ENCODE assay signal across 9 mouse cellular contexts in the genomic region with DNA sequence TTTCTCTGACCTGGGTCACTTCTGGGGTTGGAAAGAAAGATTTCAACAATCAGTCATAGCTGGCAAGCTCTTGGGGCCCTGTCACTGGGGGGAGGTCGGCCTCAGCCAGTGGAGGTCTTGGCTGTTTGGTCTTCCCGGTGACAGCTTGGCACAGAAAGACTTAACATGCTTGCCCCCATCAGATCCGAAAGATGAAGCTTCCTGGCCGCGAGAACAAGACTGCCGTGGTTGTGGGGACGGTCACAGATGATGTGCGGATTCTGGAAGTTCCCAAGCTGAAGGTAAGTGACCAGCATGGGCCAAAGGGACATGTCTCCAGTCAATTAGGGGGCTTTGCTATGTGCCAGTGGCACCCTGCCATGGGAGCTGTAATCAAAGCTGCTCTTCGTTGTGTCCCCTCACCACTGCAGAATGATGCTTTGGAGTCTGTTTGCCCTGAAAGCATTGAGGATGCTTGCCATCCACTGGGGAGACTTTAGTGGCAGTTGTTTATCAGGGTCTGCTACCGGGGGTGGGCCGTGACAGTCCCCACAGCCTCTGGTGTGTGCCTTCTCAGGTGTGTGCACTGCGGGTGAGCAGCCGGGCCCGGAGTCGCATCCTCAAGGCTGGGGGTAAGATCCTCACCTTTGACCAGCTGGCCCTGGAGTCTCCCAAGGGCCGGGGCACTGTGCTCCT. TPM values are rescaled to one million over a fixed set of nuclear protein-coding genes. Genes with fewer than 3 reads are reported as not detected.
A peak's percentile ranks its signal among the peaks of the same experiment; 100 is the strongest.
DNase-seq lines count a peak whose midpoint lies in the region; ATAC-seq and TF ChIP-seq lines count a peak whose summit lies in the region.
"Had no signal": no experiment of that assay in that cellular context is flagged by ENCODE, and none has a peak within 500 bp of the region (broad histone marks: within the 10 kb centered on the region; RNA-seq: fewer than 3 reads in every experiment).

No protein-coding gene starts in this region.

- TF ChIP-seq EP300 in MEL (IDR thresholded peaks at IDR 0.05; ENCODE audit: low read depth in 1 of 2, low read length in 2 of 2): no peak

- no peak for TF ChIP-seq RAD21 in MEL (IDR thresholded peaks at IDR 0.05; ENCODE audit: low read depth, low read length)

- H3K27me3 ChIP-seq in kidney, embryonic 14.5 days (ENCODE audit: control insufficient read depth, insufficient read depth, low read length): no peaks in the 10 kb centered on the region
- H3K27me3 ChIP-seq in MEL (ENCODE audit: control insufficient read depth in 1 of 2, insufficient read depth in 2 of 2, low read length in 2 of 2): no peaks in the 10 kb centered on the region
- H3K27me3 ChIP-seq in forebrain, embryonic 15.5 days: no peaks in the 10 kb centered on the region
- H3K27me3 ChIP-seq in liver, embryonic 16.5 days (ENCODE audit: control insufficient read depth, insufficient read depth, low read depth, low read length): no peaks in the 10 kb centered on the region

- DNase-seq in kidney, adult 11 months: no peak
- DNase-seq in MEL (ENCODE audit: low read depth, low spot score) (peak; percentile 22), adipocyte (ENCODE audit: low spot score) (no peak)
- DNase-seq in Muller cell, postnatal 12 days (ENCODE audit: inconsistent ontology term): no peak
- no peak for DNase-seq in right cerebral cortex, postnatal 25 days

- H3K4me1 ChIP-seq in kidney, embryonic 14.5 days (ENCODE audit: control insufficient read depth, insufficient read depth, low read length): peaks cover 31% of the 10 kb centered on the region
- peaks cover 0 to 5% of the 10 kb centered on the region in 2 experiments; a peak in 1 of 4 replicates for H3K4me1 ChIP-seq in MEL (ENCODE audit: control insufficient read depth in 1 of 2, insufficient read depth in 2 of 2, low read length in 2 of 2)
- peaks cover 42% of the 10 kb centered on the region for H3K4me1 ChIP-seq in forebrain, embryonic 15.5 days
- peaks cover 36% of the 10 kb centered on the region for H3K4me1 ChIP-seq in liver, embryonic 16.5 days (ENCODE audit: control insufficient read depth, low read depth, low read length)

- WGBS in kidney, embryonic 14.5 days: 88% methylated on average over 15 of the region's 16 CpGs
- 95% methylated on average over 16 of the region's 16 CpGs for WGBS in forebrain, embryonic 15.5 days
- WGBS in liver, embryonic 16.5 days (ENCODE audit: insufficient replicate concordance): 89% methylated on average over 15 of the region's 16 CpGs

- peaks cover 42% of the 10 kb centered on the region for H3K79me2 ChIP-seq in MEL (ENCODE audit: control insufficient read depth, insufficient read depth, low read length, poor library complexity)

- peak overlapping the region; percentile 63; the same call in 1 of the 2 replicates for H3K4me3 ChIP-seq in kidney, embryonic 14.5 days (ENCODE audit: low read length)
- peak overlapping the region; percentile 9 to 69; a peak in 2 of 4 replicates for H3K4me3 ChIP-seq in MEL (ENCODE audit: control insufficient read depth in 1 of 2, insufficient read depth in 1 of 2, low read depth in 2 of 2, low read length in 2 of 2)
- H3K4me3 ChIP-seq in forebrain, embryonic 15.5 days: 0 out of 2 replicates have a peak overlapping the region, but pooled peaks have one; percentile 71
- H3K4me3 ChIP-seq in liver, embryonic 16.5 days (ENCODE audit: low read depth, low read length): no peak overlapping the region

- peak overlapping the region; percentile 91; the same call in 1 of the 2 replicates for H3K9ac ChIP-seq in kidney, embryonic 14.5 days (ENCODE audit: low read depth, low read length)
- H3K9ac ChIP-seq in MEL (ENCODE audit: control insufficient read depth, low read depth, low read length, poor library complexity, severe bottlenecking): peak overlapping the region; percentile 87
- H3K9ac ChIP-seq in forebrain, embryonic 15.5 days (replicated peaks): peak overlapping the region; percentile 83; the same call in 1 of the 2 replicates
- no peak overlapping the region; the same call in 1 of the 2 replicates for H3K9ac ChIP-seq in liver, embryonic 16.5 days (ENCODE audit: low read depth, low read length)

- no peak for TF ChIP-seq CTCF in MEL (IDR thresholded peaks at IDR 0.05 in 2 of 3, conservative IDR thresholded peaks at IDR 0.05 in 1 of 3; ENCODE audit: control insufficient read depth in 1 of 3, insufficient read depth in 1 of 3, low read depth in 2 of 3, low read length in 3 of 3, poor library complexity in 1 of 3, severe bottlenecking in 1 of 3)

- H3K27ac ChIP-seq in kidney, embryonic 14.5 days (ENCODE audit: low read depth, low read length): no peak overlapping the region
- H3K27ac ChIP-seq in MEL (ENCODE audit: control insufficient read depth, low read depth, low read length): 0 out of 2 replicates have a peak overlapping the region, but pooled peaks have one; percentile 9
- no peak overlapping the region for H3K27ac ChIP-seq in forebrain, embryonic 15.5 days (replicated peaks)
- H3K27ac ChIP-seq in liver, embryonic 16.5 days (ENCODE audit: low read length): no peak overlapping the region

- peak overlapping the region; percentile 94; the same call in 1 of the 2 replicates for H3K4me2 ChIP-seq in kidney, embryonic 14.5 days (replicated peaks; ENCODE audit: low read depth, low read length)
- H3K4me2 ChIP-seq in forebrain, embryonic 15.5 days (replicated peaks): peak overlapping the region; percentile 88; the same call in 1 of the 2 replicates
- peak overlapping the region; percentile 77 for H3K4me2 ChIP-seq in liver, embryonic 16.5 days (ENCODE audit: low read depth, low read length)

- no peak for TF ChIP-seq POLR2A in MEL (IDR thresholded peaks at IDR 0.05; ENCODE audit: control insufficient read depth in 1 of 2, insufficient read depth in 1 of 2, low read depth in 1 of 2, low read length in 2 of 2, poor library complexity in 1 of 2)

- H3K36me3 ChIP-seq in kidney, embryonic 14.5 days (ENCODE audit: control insufficient read depth, insufficient read depth, low read length): peaks cover 58% of the 10 kb centered on the region
- peaks cover 2% of the 10 kb centered on the region in 2 experiments; a peak in 3 of 4 replicates for H3K36me3 ChIP-seq in MEL (ENCODE audit: control insufficient read depth in 1 of 2, insufficient read depth in 2 of 2, low read length in 2 of 2)
- peaks cover 39% of the 10 kb centered on the region for H3K36me3 ChIP-seq in forebrain, embryonic 15.5 days
- H3K36me3 ChIP-seq in liver, embryonic 16.5 days (ENCODE audit: control insufficient read depth, insufficient read depth): peaks cover 31% of the 10 kb centered on the region

- H3K9me3 ChIP-seq in kidney, embryonic 14.5 days (ENCODE audit: control insufficient read depth, low read length): no peaks in the 10 kb centered on the region
- no peaks in the 10 kb centered on the region for H3K9me3 ChIP-seq in MEL (replicated peaks; ENCODE audit: insufficient read depth, low read length)
- H3K9me3 ChIP-seq in forebrain, embryonic 15.5 days: no peaks in the 10 kb centered on the region
- no peaks in the 10 kb centered on the region for H3K9me3 ChIP-seq in liver, embryonic 16.5 days (replicated peaks; ENCODE audit: control insufficient read depth, low read length)

- ATAC-seq in kidney, embryonic 14.5 days (ENCODE audit: low FRiP score, low TSS enrichment): no peak
- ATAC-seq in forebrain, embryonic 15.5 days (replicated peaks): no peak
- no peak for ATAC-seq in liver, embryonic 16.5 days (ENCODE audit: low read depth)

TF ChIP-seq in MEL, 35 proteins besides CTCF, POLR2A, EP300 and RAD21:
- no peak for TF ChIP-seq NELFE (IDR thresholded peaks at IDR 0.05; ENCODE audit: low read depth, low read length)

RNA-seq across cellular contexts. Expression of a gene that starts 1.1 kb away (rescaled TPM):
- polyA plus RNA-seq in kidney, embryonic 14.5 days (2014; fragmentation: Nextera tagmentation; extraction: Ambion mirVana): 1.2 and 2.1 TPM in 2 replicates
- total RNA-seq in MEL (2012; rRNA removed): 0.95 and 1.0 TPM in 2 replicates
- polyA plus RNA-seq in MEL (2012; ENCODE audit: insufficient read depth in 1 of 2, insufficient read length in 2 of 2, low read depth in 1 of 2, low replicate concordance in 2 of 2, missing spikeins in 1 of 2): under 1 TPM in 1 of 2 experiments, not detected in 1; 0.43 TPM
- polyA plus RNA-seq in forebrain, embryonic 15.5 days (2015; fragmentation: Nextera tagmentation; extraction: Ambion mirVana): 0.37 and 1.0 TPM in 2 replicates
- 0.16 and 0.30 TPM in 2 replicates for polyA plus RNA-seq in liver, embryonic 16.5 days (2015; fragmentation: Nextera tagmentation; extraction: Ambion mirVana)

RNA-seq across cellular contexts. Expression of a gene that starts 2.1 kb away (rescaled TPM):
- polyA plus RNA-seq in kidney, embryonic 14.5 days (2014; fragmentation: Nextera tagmentation; extraction: Ambion mirVana): 16.8 and 23.9 TPM in 2 replicates
- total RNA-seq in MEL (2012; rRNA removed): 18.3 and 21.0 TPM in 2 replicates
- polyA plus RNA-seq in MEL (2012; ENCODE audit: insufficient read depth in 1 of 2, insufficient read length in 2 of 2, low read depth in 1 of 2, low replicate concordance in 2 of 2, missing spikeins in 1 of 2): 10 to 100 TPM in 1 of 2 experiments, not detected in 1; 40.2 TPM
- polyA plus RNA-seq in forebrain, embryonic 15.5 days (2015; fragmentation: Nextera tagmentation; extraction: Ambion mirVana): 29.0 and 30.2 TPM in 2 replicates
- 11.0 and 13.9 TPM in 2 replicates for polyA plus RNA-seq in liver, embryonic 16.5 days (2015; fragmentation: Nextera tagmentation; extraction: Ambion mirVana)

RNA-seq across cellular contexts. Expression of a gene that starts 4.6 kb away (rescaled TPM):
- 1,328 and 1,679 TPM in 2 replicates for polyA plus RNA-seq in kidney, embryonic 14.5 days (2014; fragmentation: Nextera tagmentation; extraction: Ambion mirVana)
- 3,210 and 3,724 TPM in 2 replicates for total RNA-seq in MEL (2012; rRNA removed)
- 1,000 to 10,000 TPM in 1 of 2 experiments, not detected in 1; 3,544 TPM for polyA plus RNA-seq in MEL (2012; ENCODE audit: insufficient read depth in 1 of 2, insufficient read length in 2 of 2, low read depth in 1 of 2, low replicate concordance in 2 of 2, missing spikeins in 1 of 2)
- polyA plus RNA-seq in forebrain, embryonic 15.5 days (2015; fragmentation: Nextera tagmentation; extraction: Ambion mirVana): 633 and 683 TPM in 2 replicates
- polyA plus RNA-seq in liver, embryonic 16.5 days (2015; fragmentation: Nextera tagmentation; extraction: Ambion mirVana): 460 and 502 TPM in 2 replicates

RNA-seq across cellular contexts. Expression of a gene that starts 5.7 kb away (rescaled TPM):
- 0.29 TPM in 1 of 2 replicates, not detected in the other for polyA plus RNA-seq in kidney, embryonic 14.5 days (2014; fragmentation: Nextera tagmentation; extraction: Ambion mirVana)
- not detected in 2 replicates for total RNA-seq in MEL (2012; rRNA removed)
- polyA plus RNA-seq in MEL (2012; ENCODE audit: insufficient read depth in 1 of 2, insufficient read length in 2 of 2, low read depth in 1 of 2, low replicate concordance in 2 of 2, missing spikeins in 1 of 2): under 1 TPM in 1 of 2 experiments, not detected in 1; 0.38 TPM
- not detected in 2 replicates for polyA plus RNA-seq in forebrain, embryonic 15.5 days (2015; fragmentation: Nextera tagmentation; extraction: Ambion mirVana)
- not detected in 2 replicates for polyA plus RNA-seq in liver, embryonic 16.5 days (2015; fragmentation: Nextera tagmentation; extraction: Ambion mirVana)
- total RNA-seq: common myeloid progenitor, adult 5-6 weeks had no signal

RNA-seq across cellular contexts. Expression of a gene that starts 15.0 kb away (rescaled TPM):
- 6.6 and 7.7 TPM in 2 replicates for polyA plus RNA-seq in kidney, embryonic 14.5 days (2014; fragmentation: Nextera tagmentation; extraction: Ambion mirVana)
- 21.1 and 24.4 TPM in 2 replicates for total RNA-seq in MEL (2012; rRNA removed)
- polyA plus RNA-seq in MEL (2012; ENCODE audit: insufficient read depth in 1 of 2, insufficient read length in 2 of 2, low read depth in 1 of 2, low replicate concordance in 2 of 2, missing spikeins in 1 of 2): 10 to 100 TPM in 1 of 2 experiments, not detected in 1; 22.5 TPM
- 3.6 and 4.1 TPM in 2 replicates for polyA plus RNA-seq in forebrain, embryonic 15.5 days (2015; fragmentation: Nextera tagmentation; extraction: Ambion mirVana)
- polyA plus RNA-seq in liver, embryonic 16.5 days (2015; fragmentation: Nextera tagmentation; extraction: Ambion mirVana): 0.27 and 0.32 TPM in 2 replicates
